ENCODE assay signal across 8 mouse cellular contexts in the genomic region with DNA sequence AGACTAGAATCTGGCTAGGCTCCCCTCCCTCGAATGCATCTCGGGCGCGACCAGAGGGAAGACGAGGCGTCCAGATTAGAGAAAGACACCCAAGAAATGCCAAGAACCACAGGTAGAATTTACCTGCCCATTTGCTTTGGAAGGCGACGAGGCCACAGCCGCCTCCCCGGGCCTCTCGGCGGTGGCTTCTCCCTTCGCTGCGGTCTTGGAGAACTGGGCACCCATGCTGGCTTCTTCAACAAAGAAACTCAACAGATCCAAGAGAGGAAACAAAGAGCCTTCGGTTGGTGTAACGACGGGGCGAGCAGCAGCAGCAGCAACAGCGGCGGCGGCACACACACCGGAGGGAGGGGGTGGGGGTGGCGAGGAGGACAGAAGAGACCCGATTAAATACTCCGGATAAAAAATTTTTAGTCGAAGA. TPM values are rescaled to one million over a fixed set of nuclear protein-coding genes. Genes with fewer than 3 reads are reported as not detected.
DNase-seq lines count a peak whose midpoint lies in the region; ATAC-seq and TF ChIP-seq lines count a peak whose summit lies in the region.

No protein-coding gene starts in this region.

- peak overlapping the region; percentile 99 for H3K9ac ChIP-seq in embryonic facial prominence, embryonic 11.5 days (replicated peaks; ENCODE audit: low read length)
- peak overlapping the region; percentile 91 for H3K9ac ChIP-seq in heart, embryonic 15.5 days
- peak overlapping the region; percentile 87 for H3K9ac ChIP-seq in liver, postnatal 0 days (replicated peaks)

- DNase-seq in urinary bladder, postnatal 25 days (ENCODE audit: low spot score): peak; percentile 29
- DNase-seq in urinary bladder, adult 2 months (ENCODE audit: low spot score): no peak
- DNase-seq in embryonic facial prominence, embryonic 11.5 days (ENCODE audit: low spot score): no peak
- peak; percentile 16 to 31 for DNase-seq in layer of hippocampus, adult 18-20 months (ENCODE audit: low spot score in 2 of 2)
- peak; percentile 30 for DNase-seq in liver, postnatal 0 days
- peak; percentile 54 to 63 for DNase-seq in right cerebral cortex, postnatal 10 days (ENCODE audit: low spot score in 2 of 2)

- no peak for TF ChIP-seq CTCF in liver, postnatal 0 days (IDR thresholded peaks at IDR 0.05; ENCODE audit: low read depth)

- H3K9me3 ChIP-seq in embryonic facial prominence, embryonic 11.5 days (replicated peaks; ENCODE audit: control insufficient read depth, low read length): no peaks in the 10 kb centered on the region
- H3K9me3 ChIP-seq in heart, embryonic 15.5 days (replicated peaks): no peaks in the 10 kb centered on the region
- no peaks in the 10 kb centered on the region for H3K9me3 ChIP-seq in liver, postnatal 0 days (ENCODE audit: low read length)

- H3K4me2 ChIP-seq in embryonic facial prominence, embryonic 11.5 days (ENCODE audit: low read depth, low read length): no peak overlapping the region
- H3K4me2 ChIP-seq in heart, embryonic 15.5 days: peak overlapping the region; percentile 84
- H3K4me2 ChIP-seq in liver, postnatal 0 days (ENCODE audit: low read depth, low read length): peak overlapping the region; percentile 90

- ATAC-seq in embryonic facial prominence, embryonic 11.5 days (replicated peaks; ENCODE audit: insufficient number of reproducible peaks, low FRiP score, low TSS enrichment, low read depth): no peak
- ATAC-seq in heart, embryonic 15.5 days (replicated peaks; ENCODE audit: insufficient number of reproducible peaks, insufficient read depth, low FRiP score, low read depth): no peak
- ATAC-seq in liver, postnatal 0 days: no peak
- no peak for ATAC-seq in monocyte, adult 5-6 weeks (replicated peaks; ENCODE audit: insufficient number of reproducible peaks, low FRiP score, low TSS enrichment, poor library complexity, severe bottlenecking)

- H3K27me3 ChIP-seq in embryonic facial prominence, embryonic 11.5 days (ENCODE audit: control insufficient read depth, insufficient read depth, low read length): no peaks in the 10 kb centered on the region
- no peaks in the 10 kb centered on the region for H3K27me3 ChIP-seq in heart, embryonic 15.5 days
- no peaks in the 10 kb centered on the region for H3K27me3 ChIP-seq in liver, postnatal 0 days (ENCODE audit: insufficient read depth, low read length)

- H3K4me3 ChIP-seq in embryonic facial prominence, embryonic 11.5 days (ENCODE audit: low read depth, low read length): peak overlapping the region; percentile 99
- H3K4me3 ChIP-seq in heart, embryonic 15.5 days: peak overlapping the region; percentile 68
- peak overlapping the region; percentile 76 for H3K4me3 ChIP-seq in liver, postnatal 0 days (ENCODE audit: low read depth, low read length)

- peak overlapping the region; percentile 99 for H3K27ac ChIP-seq in embryonic facial prominence, embryonic 11.5 days (replicated peaks; ENCODE audit: low read depth, low read length)
- peak overlapping the region; percentile 93 for H3K27ac ChIP-seq in heart, embryonic 15.5 days
- peak overlapping the region; percentile 92 for H3K27ac ChIP-seq in liver, postnatal 0 days (ENCODE audit: low read depth)

- WGBS in embryonic facial prominence, embryonic 11.5 days: under 1% methylated on average over 26 of the region's 26 CpGs
- under 1% methylated on average over 26 of the region's 26 CpGs for WGBS in heart, embryonic 15.5 days
- 1% methylated on average over 26 of the region's 26 CpGs for WGBS in liver, postnatal 0 days (ENCODE audit: insufficient replicate concordance)

- TF ChIP-seq EP300 in liver, postnatal 0 days (IDR thresholded peaks at IDR 0.05; ENCODE audit: low read depth): no peak

- no peaks in the 10 kb centered on the region for H3K4me1 ChIP-seq in embryonic facial prominence, embryonic 11.5 days (ENCODE audit: control insufficient read depth, insufficient read depth, low read length)
- H3K4me1 ChIP-seq in heart, embryonic 15.5 days (replicated peaks): peaks cover 4% of the 10 kb centered on the region
- no peaks in the 10 kb centered on the region for H3K4me1 ChIP-seq in liver, postnatal 0 days (ENCODE audit: insufficient read depth)

- H3K36me3 ChIP-seq in embryonic facial prominence, embryonic 11.5 days (replicated peaks; ENCODE audit: control insufficient read depth, insufficient read depth, low read depth, low read length): peaks cover 8% of the 10 kb centered on the region
- H3K36me3 ChIP-seq in heart, embryonic 15.5 days: peaks cover 12% of the 10 kb centered on the region
- H3K36me3 ChIP-seq in liver, postnatal 0 days (replicated peaks; ENCODE audit: insufficient read depth, low read length): no peaks in the 10 kb centered on the region

RNA-seq across cellular contexts. Expression of a gene that starts 0.4 kb away (rescaled TPM):
- polyA plus RNA-seq in urinary bladder, adult 2 months (2012; rRNA removed): 67.3 and 70.4 TPM in 2 replicates
- 300 and 341 TPM in 2 replicates for polyA plus RNA-seq in embryonic facial prominence, embryonic 11.5 days (2014; fragmentation: Nextera tagmentation; extraction: Ambion mirVana)
- polyA plus RNA-seq in heart, embryonic 15.5 days (2015; fragmentation: Nextera tagmentation; extraction: Ambion mirVana): 51.7 and 54.6 TPM in 2 replicates
- total RNA-seq in layer of hippocampus, adult 18-20 months (2021): 10 to 100 TPM; 77.4 to 88.5 TPM
- polyA plus RNA-seq in liver, postnatal 0 days (2015; fragmentation: Nextera tagmentation; extraction: Ambion mirVana): 24.8 and 25.3 TPM in 2 replicates
- total RNA-seq in monocyte, adult 5-6 weeks (2017): 88.8 to 161 TPM (median 153 TPM) in 3 replicates

Comparison
In these comparisons a context has a peak if more than half of its experiments do, and no peak if none do; other contexts are left out.
1. DNase-seq: peak in urinary bladder, postnatal 25 days (single experiment), layer of hippocampus, adult 18-20 months (2 of 2), liver, postnatal 0 days (single experiment) and right cerebral cortex, postnatal 10 days (2 of 2); none in urinary bladder, adult 2 months (single experiment) and embryonic facial prominence, embryonic 11.5 days (single experiment).
2. Peak in every context shown above with its lines, with median percentiles within 50 percentile points of each other: H3K27ac ChIP-seq, H3K4me3 ChIP-seq and H3K9ac ChIP-seq.